ENCODE assay signal across 12 mouse cellular contexts in the genomic region with DNA sequence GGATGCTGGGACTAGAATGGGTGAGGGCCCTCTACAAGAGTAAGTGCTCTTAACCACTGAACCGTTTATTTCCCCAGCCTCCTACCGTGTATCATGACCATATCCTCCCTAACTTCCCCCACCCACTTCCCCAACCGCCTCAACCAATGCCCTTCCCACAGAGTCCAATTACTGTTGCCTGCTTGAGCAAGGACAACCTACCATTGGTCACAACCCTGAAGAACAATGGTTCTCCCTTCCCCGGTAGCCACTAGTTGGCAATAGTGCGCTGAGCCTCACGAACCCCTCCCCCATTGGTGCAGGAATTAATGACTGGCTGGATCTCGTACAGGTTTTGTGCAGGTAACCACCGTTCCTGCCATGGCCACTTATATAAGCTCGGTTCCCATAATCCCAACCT. TPM values are rescaled to one million over a fixed set of nuclear protein-coding genes. Genes with fewer than 3 reads are reported as not detected.
DNase-seq lines count a peak whose midpoint lies in the region; ATAC-seq and TF ChIP-seq lines count a peak whose summit lies in the region.
"Had no signal": no experiment of that assay in that cellular context is flagged by ENCODE, and none has a peak within 500 bp of the region (broad histone marks: within the 10 kb centered on the region; RNA-seq: fewer than 3 reads in every experiment).

No protein-coding gene starts in this region.

- H3K79me2 ChIP-seq in MEL (ENCODE audit: control insufficient read depth, insufficient read depth, low read length, poor library complexity) (no peaks in the 10 kb centered on the region), macrophage (ENCODE audit: inconsistent target) (no peaks in the 10 kb centered on the region)

- no peak for TF ChIP-seq CTCF in kidney, adult 2 months (conservative IDR thresholded peaks at IDR 0.05; ENCODE audit: insufficient read depth, insufficient read length, low read depth, low read length)
- peak in 1 of 3 experiments; percentile 18; a peak in 1 of 6 replicates for TF ChIP-seq CTCF in MEL (IDR thresholded peaks at IDR 0.05 in 2 of 3, conservative IDR thresholded peaks at IDR 0.05 in 1 of 3; ENCODE audit: control insufficient read depth in 1 of 3, insufficient read depth in 1 of 3, low read depth in 2 of 3, low read length in 3 of 3, poor library complexity in 1 of 3, severe bottlenecking in 1 of 3)

- H3K4me2 ChIP-seq in kidney, embryonic 15.5 days = no peak overlapping the region
- H3K4me2 ChIP-seq: lung, embryonic 15.5 days had no signal

- 53% methylated on average over 9 of the region's 9 CpGs for WGBS in kidney, adult 2 months
- WGBS in kidney, embryonic 15.5 days = 51% methylated on average over 9 of the region's 9 CpGs
- WGBS in macrophage (ENCODE audit: missing documents) = 4% methylated on average over 7 of the region's 9 CpGs

- no peak for TF ChIP-seq RAD21 in MEL (IDR thresholded peaks at IDR 0.05; ENCODE audit: low read depth, low read length)

- no peak for TF ChIP-seq EP300 in MEL (IDR thresholded peaks at IDR 0.05; ENCODE audit: low read depth in 1 of 2, low read length in 2 of 2)

- H3K27ac ChIP-seq in kidney, adult 2 months (ENCODE audit: insufficient read depth, low read depth, low read length) = no peak overlapping the region
- H3K27ac ChIP-seq in MEL (ENCODE audit: control insufficient read depth, low read depth, low read length) (no peak overlapping the region), macrophage (peak overlapping the region; percentile 25; the same call in 1 of the 2 replicates)
- H3K27ac ChIP-seq in kidney, embryonic 15.5 days = no peak overlapping the region
- H3K27ac ChIP-seq: lung, embryonic 15.5 days had no signal

- DNase-seq in kidney, adult 2 months = peak; percentile 41
- no peak for DNase-seq in kidney, adult 11 months
- peak; percentile 46 for DNase-seq in MEL (ENCODE audit: low read depth, low spot score)
- no peak for DNase-seq in Muller cell, postnatal 12 days (ENCODE audit: inconsistent ontology term)
- no peak for DNase-seq in right cerebral cortex, postnatal 10 days (ENCODE audit: low spot score in 2 of 2)
- DNase-seq in cerebellum, adult 9-10 months = no peak
- DNase-seq: cerebellum, adult 9-11 months; right cerebral cortex, adult 18-20 months had no signal

- H3K36me3 ChIP-seq in kidney, adult 2 months (ENCODE audit: control insufficient read depth, insufficient read depth, low read length) = no peaks in the 10 kb centered on the region
- no peaks in the 10 kb centered on the region for H3K36me3 ChIP-seq in MEL (ENCODE audit: control insufficient read depth in 1 of 2, insufficient read depth in 2 of 2, low read length in 2 of 2)
- no peaks in the 10 kb centered on the region for H3K36me3 ChIP-seq in kidney, embryonic 15.5 days
- H3K36me3 ChIP-seq in macrophage (ENCODE audit: inconsistent target) = peaks cover 13% of the 10 kb centered on the region; the same call in 1 of the 2 replicates
- H3K36me3 ChIP-seq: lung, embryonic 15.5 days had no signal

- no peak overlapping the region for H3K9ac ChIP-seq in MEL (ENCODE audit: control insufficient read depth, low read depth, low read length, poor library complexity, severe bottlenecking)
- no peak overlapping the region for H3K9ac ChIP-seq in kidney, embryonic 15.5 days
- H3K9ac ChIP-seq: lung, embryonic 15.5 days had no signal

- no peaks in the 10 kb centered on the region for H3K27me3 ChIP-seq in kidney, adult 2 months (replicated peaks; ENCODE audit: control insufficient read depth, insufficient read depth, low read length)
- no peaks in the 10 kb centered on the region; a peak in 1 of 4 replicates for H3K27me3 ChIP-seq in MEL (ENCODE audit: control insufficient read depth in 1 of 2, insufficient read depth in 2 of 2, low read length in 2 of 2)
- no peaks in the 10 kb centered on the region for H3K27me3 ChIP-seq in kidney, embryonic 15.5 days
- H3K27me3 ChIP-seq: lung, embryonic 15.5 days; Patski had no signal

- ATAC-seq in kidney, embryonic 15.5 days (replicated peaks; ENCODE audit: low FRiP score) = 0 out of 2 replicates have a peak, but pooled peaks have one; percentile 9
- ATAC-seq: Patski had no signal

- H3K4me1 ChIP-seq in kidney, adult 2 months (ENCODE audit: control insufficient read depth, insufficient read depth, low read length) = no peaks in the 10 kb centered on the region
- no peaks in the 10 kb centered on the region; a peak in 1 of 4 replicates for H3K4me1 ChIP-seq in MEL (ENCODE audit: control insufficient read depth in 1 of 2, insufficient read depth in 2 of 2, low read length in 2 of 2)
- peaks cover 32% of the 10 kb centered on the region for H3K4me1 ChIP-seq in kidney, embryonic 15.5 days

- no peak overlapping the region for H3K4me3 ChIP-seq in kidney, adult 2 months (ENCODE audit: insufficient read depth, low read depth, low read length)
- H3K4me3 ChIP-seq in MEL (ENCODE audit: control insufficient read depth in 1 of 2, insufficient read depth in 1 of 2, low read depth in 2 of 2, low read length in 2 of 2) (no peak overlapping the region), macrophage (ENCODE audit: inconsistent target) (no peak overlapping the region)
- no peak overlapping the region for H3K4me3 ChIP-seq in kidney, embryonic 15.5 days (replicated peaks)
- H3K4me3 ChIP-seq: lung, embryonic 15.5 days had no signal

- no peak for TF ChIP-seq POLR2A in kidney, adult 2 months (IDR thresholded peaks at IDR 0.05; ENCODE audit: low read depth, low read length)
- no peak for TF ChIP-seq POLR2A in MEL (IDR thresholded peaks at IDR 0.05; ENCODE audit: control insufficient read depth in 1 of 2, insufficient read depth in 1 of 2, low read depth in 1 of 2, low read length in 2 of 2, poor library complexity in 1 of 2)

- no peaks in the 10 kb centered on the region for H3K9me3 ChIP-seq in MEL (replicated peaks; ENCODE audit: insufficient read depth, low read length)
- H3K9me3 ChIP-seq in kidney, embryonic 15.5 days (replicated peaks) = no peaks in the 10 kb centered on the region
- H3K9me3 ChIP-seq: lung, embryonic 15.5 days had no signal

TF ChIP-seq in MEL, 35 proteins besides CTCF, POLR2A, EP300 and RAD21:
- TF ChIP-seq MAX (IDR thresholded peaks at IDR 0.05; ENCODE audit: low read length) (no peak), ZNF384 (IDR thresholded peaks at IDR 0.05; ENCODE audit: low read depth, low read length) (no peak), HCFC1 (IDR thresholded peaks at IDR 0.05; ENCODE audit: low read depth, low read length) (no peak), CHD2 (IDR thresholded peaks at IDR 0.05; ENCODE audit: low read length) (no peak)

RNA-seq across cellular contexts. Expression of a gene that starts 19.6 kb away (rescaled TPM):
- 6.1 and 7.6 TPM in 2 replicates for polyA plus RNA-seq in kidney, adult 2 months (2012; rRNA removed)
- 0.19 and 0.20 TPM in 2 replicates for total RNA-seq in MEL (2012; rRNA removed)
- under 1 TPM in 1 of 2 experiments, not detected in 1; 0.36 TPM for polyA plus RNA-seq in MEL (2012; ENCODE audit: insufficient read depth in 1 of 2, insufficient read length in 2 of 2, low read depth in 1 of 2, low replicate concordance in 2 of 2, missing spikeins in 1 of 2)
- polyA plus RNA-seq in kidney, embryonic 15.5 days (2015; fragmentation: Nextera tagmentation; extraction: Ambion mirVana) = 2.8 and 3.0 TPM in 2 replicates
- 10 to 100 TPM in 14 of 26 experiments, 1 to 10 TPM in 12; 2.3 to 57.6 (median 12.5) TPM for total RNA-seq in macrophage (2018; cell fraction: chromatin; rRNA removed)
- 10 to 100 TPM in 10 of 26 experiments, 1 to 10 TPM in 16; 3.0 to 22.5 (median 7.7) TPM for total RNA-seq in macrophage (2018; cell fraction: cytosol; rRNA removed)
- 10 to 100 TPM in 12 of 26 experiments, 1 to 10 TPM in 14; 3.7 to 48.0 (median 9.7) TPM for total RNA-seq in macrophage (2018; cell fraction: nucleus; rRNA removed)
- 8.8 to 14.9 TPM (median 9.6 TPM) in 3 replicates for polyA plus RNA-seq in macrophage (2018)

RNA-seq across cellular contexts. Expression of a gene that starts 28.4 kb away (rescaled TPM):
- 4.1 and 4.2 TPM in 2 replicates for polyA plus RNA-seq in kidney, adult 2 months (2012; rRNA removed)
- 0.35 and 1.2 TPM in 2 replicates for total RNA-seq in MEL (2012; rRNA removed)
- polyA plus RNA-seq in MEL (2012; ENCODE audit: insufficient read depth in 1 of 2, insufficient read length in 2 of 2, low read depth in 1 of 2, low replicate concordance in 2 of 2, missing spikeins in 1 of 2) (1 to 10 TPM in 1 of 2 experiments, not detected in 1; 6.8 TPM), macrophage (2018) (34.5 to 36.9 TPM (median 35.4 TPM) in 3 replicates)
- polyA plus RNA-seq in kidney, embryonic 15.5 days (2015; fragmentation: Nextera tagmentation; extraction: Ambion mirVana) = 4.8 and 6.0 TPM in 2 replicates
- 100 to 1,000 TPM in 16 of 26 experiments, 10 to 100 TPM in 10; 19.8 to 277 (median 119) TPM for total RNA-seq in macrophage (2018; cell fraction: chromatin; rRNA removed)
- total RNA-seq in macrophage (2018; cell fraction: cytosol; rRNA removed) = 10 to 100 TPM; 44.6 to 93.4 (median 63.3) TPM
- 100 to 1,000 TPM in 9 of 26 experiments, 10 to 100 TPM in 17; 29.9 to 258 (median 87.1) TPM for total RNA-seq in macrophage (2018; cell fraction: nucleus; rRNA removed)

Comparison
In these comparisons a context has a peak if more than half of its experiments do, and no peak if none do; other contexts are left out.
1. DNase-seq: peak in kidney, adult 2 months (single experiment) and MEL (single experiment); none in kidney, adult 11 months (single experiment), Muller cell, postnatal 12 days (single experiment), right cerebral cortex, postnatal 10 days (0 of 2) and cerebellum, adult 9-10 months (single experiment).